Mouse (Mus musculus) ovary, postnatal 10 days (tissue): ENCODE results near the gene Col6a4.

Source experiments
- DNase-seq: peaks from one replicate; pipeline ENCODE4 v3.0.0; 2022; ENCODE audit warnings: low spot score

Gene Col6a4

DNA sequence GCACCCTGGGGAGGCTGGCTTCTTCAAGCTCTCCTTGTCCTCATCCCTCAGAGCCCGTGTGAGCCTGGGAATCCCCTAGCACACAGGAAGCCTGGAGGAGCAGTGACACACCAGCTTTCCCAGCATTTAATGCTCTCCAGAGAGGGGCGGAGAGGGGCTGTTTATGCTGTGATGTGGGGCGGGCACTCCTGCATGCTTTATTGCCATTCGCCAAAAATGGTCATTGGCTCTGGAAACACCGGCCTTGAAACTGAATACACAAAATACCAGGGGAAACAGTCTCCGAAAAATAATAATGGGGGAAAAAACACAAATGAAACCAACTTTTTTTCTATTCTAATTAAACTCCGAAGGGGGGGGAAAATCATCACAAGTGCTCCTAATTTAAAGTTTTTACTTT lies at the start of gene Col6a4:
Gene Col6a4, minus strand, starts transcription at position 101 of the 400 bp plus-strand sequence.
- DNase-seq: no peak

DNA sequence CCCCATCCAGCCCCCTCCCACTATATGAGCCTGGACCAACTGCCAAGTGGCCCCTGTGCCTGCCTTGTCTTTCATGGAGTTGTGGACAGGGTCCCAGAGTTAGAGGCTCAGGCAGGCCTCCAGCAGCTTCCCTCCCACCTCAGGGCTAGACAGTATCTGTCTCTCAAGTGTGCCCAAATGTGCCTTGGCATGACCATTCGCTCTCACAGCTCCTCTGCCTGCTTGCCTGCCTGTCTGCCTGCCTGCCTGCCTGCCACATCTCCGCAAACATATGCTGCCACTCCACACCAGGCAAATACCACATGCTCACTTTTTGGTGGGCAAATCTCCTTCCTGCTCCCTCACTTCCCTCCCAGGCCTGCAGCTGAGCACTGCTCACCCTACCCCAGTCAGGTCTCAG lies 49.0 kb upstream of the Col6a4 start:
- no peak for DNase-seq

DNA sequence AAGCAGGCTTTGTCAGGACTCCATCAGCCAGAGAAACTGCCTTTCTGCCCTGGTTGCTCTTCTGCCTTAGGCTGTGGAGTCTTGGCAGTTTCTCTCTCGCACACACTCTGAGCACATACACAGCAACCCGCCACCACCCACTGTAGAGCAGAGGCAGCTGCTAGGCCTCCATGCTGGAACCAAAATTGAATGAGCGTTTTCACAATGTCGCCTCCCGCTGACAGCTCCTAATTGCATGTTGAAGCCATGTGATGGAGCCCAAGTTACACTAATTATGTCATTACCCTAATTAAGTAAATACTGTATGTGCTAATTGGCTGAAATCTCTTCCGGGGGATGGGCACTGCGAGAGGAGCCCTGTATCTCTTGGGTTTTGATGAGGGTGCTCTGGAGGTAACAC lies 47.6 kb upstream of the Col6a4 start:
- DNase-seq: no peak

GRCm38 (mm10) chr9:106141955-106142354 lies 45.4 kb upstream of the Col6a4 start:
- no peak for DNase-seq

- no peak for DNase-seq
Measured at GRCm38 (mm10) chr9:106139763-106140162, 43.2 kb upstream of the Col6a4 start.

DNA sequence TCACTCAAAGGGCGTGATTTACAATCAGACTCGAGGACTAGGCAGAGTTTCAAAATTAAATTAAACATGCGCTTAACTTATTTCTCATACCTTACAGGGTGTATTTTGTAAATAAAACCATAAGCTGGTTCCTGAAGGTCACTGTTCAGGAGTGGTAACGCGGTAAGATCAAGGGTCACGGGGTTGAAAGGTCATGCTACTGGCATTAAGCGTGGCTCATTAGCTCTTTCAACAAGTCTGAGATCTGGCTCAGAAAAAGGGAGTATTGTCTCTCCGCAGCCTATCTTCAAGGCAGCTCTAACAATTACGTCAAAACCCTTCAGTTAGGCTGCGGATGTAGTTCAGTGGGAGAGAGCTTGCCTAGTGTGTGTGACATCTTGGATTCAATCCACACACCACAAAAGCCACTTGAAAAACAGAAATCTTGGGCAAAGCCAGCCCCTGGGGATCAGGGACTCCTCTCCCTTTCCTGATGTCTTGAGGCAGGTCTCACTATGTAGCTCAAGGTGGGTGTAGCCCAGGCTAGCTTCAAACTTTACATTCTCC lies 41.2 kb upstream of the Col6a4 start:
- DNase-seq: no peak

DNA sequence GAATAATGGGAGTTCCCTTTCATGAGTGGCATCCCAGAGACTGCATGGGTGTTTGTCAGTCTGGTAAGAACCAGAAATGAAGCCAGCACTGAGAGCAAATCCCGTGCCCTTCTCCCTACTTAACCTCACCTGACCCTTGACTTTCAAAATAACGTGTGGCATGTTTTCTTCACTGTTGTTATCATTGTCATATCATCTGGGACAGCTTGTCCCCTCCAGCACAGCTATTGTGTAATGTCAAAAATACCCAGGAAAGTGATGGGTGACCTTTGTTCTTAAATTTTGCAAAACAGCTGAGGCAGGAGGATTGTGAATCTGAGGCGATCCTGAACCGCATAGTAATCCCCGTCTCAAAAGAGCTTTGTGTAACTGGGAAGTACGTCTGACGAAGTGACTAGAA lies 33.7 kb upstream of the Col6a4 start:
- DNase-seq: no peak

DNA sequence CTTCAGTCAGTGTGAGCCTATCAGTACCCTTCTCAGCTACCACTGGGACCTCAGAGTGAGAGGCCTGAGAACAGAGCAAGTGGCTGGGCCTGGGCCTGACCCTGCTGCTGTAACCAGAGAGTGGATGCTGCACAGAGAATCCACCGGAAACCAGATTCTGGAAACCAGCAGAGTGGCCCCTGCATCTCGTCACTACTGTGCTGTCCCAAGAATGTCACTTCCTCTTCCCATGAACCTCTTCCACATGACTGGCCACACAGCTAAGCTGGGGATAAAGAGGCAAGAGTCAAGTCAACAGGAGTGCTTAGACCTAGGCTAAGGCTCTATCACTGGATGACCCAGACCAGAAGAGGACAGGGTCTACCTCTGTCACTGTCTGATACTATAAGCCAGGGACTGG lies 32.5 kb upstream of the Col6a4 start:
- DNase-seq: no peak

DNA sequence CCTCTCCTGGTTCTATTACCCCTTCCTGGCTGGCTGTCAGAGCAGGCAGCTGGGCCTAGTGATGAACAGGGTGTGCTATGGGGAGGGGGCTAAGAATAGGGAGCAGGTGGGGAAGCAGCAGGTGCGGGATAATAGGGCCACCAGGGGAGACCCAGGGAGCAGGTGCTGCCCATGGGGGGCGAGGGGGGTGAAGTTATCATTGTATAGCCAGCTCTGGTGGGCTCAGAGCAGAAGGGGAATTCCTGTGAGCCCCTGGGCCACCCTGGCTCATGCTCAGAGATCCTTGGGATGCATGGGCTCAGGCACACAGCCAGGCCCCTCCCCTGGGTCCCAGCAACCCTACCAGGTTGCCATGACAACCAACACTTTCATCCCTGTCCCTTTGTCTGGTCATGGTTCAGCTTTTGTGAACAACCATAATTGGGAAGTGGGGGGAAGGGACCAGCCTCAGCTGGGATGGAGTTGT lies 30.2 kb upstream of the Col6a4 start:
- no peak for DNase-seq

GRCm38 (mm10) chr9:106123599-106123998 lies 27.0 kb upstream of the Col6a4 start:
- DNase-seq: no peak

DNA sequence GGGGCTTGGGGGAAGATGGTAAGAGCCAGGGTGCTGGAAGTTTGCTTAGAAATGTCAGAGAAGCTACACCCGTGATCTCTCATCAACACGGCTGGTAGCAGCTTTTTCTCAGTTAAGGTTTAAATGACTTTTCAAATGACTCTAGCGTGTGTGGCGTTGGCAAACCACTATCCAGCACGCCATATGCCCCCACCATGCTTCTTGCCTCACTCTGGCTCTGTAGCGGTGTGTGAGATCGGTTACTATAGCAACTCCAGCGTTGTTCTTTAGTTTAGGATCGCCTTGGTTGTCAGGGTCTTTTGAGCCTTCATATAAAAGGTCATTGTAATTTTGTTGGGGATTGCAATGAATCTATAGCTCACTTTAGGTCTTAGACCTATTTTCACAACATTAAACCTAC lies 22.5 kb upstream of the Col6a4 start:
- no peak for DNase-seq

DNA sequence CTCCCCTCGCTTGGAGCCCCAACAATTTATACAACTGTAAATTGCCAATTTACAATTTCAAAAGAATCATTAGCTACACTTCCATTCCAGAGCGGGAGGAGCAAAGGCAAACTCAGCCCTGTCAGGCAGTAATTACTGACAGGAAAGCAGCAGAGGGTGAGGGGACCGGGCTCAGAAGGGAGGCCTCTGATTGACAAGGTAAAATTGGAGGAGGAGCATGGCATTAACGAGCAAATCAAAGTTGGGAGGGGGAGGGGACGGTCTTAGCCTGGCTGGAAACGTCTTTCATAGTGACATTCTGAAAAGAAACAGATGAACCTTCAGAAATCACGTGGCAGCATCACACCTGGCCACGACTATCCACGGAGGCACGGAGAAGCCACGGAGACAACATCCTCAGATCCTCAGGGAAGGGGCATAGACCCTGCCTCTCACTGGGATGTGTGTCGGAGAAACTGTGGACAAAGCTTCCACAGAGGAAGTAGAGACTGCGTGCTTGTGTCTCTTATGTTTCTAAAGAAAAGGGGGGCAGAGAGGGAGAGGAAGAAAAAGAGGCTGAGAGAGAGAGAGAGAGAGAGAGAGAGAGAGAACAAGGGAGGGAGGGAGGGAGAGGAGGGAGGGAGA lies 19.3 kb upstream of the Col6a4 start:
- DNase-seq: no peak

GRCm38 (mm10) chr9:106112770-106113423 lies 16.3 kb upstream of the Col6a4 start:
- DNase-seq: peak; percentile 53

- DNase-seq: no peak
Measured at GRCm38 (mm10) chr9:106106241-106106640, 9.7 kb upstream of the Col6a4 start.

DNA sequence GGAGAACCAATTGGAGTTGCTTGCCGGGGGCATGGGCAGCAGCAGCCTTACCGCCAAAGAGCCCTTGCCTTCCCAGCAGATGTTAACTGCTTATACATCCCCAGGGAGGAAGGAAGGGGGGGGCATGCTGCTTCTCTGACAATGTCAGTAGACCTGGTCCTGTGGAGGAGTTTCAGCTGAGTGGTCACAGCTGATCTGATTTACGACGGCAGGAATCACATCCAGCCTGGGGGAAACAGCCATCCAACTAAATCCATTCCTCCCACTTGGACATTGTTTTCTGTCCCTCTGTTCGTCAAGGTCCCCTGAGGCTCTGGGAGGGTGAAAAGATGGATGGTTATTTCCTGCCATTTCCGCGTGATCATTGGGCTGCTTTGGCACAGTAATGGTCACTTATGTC lies 7.8 kb upstream of the Col6a4 start:
- DNase-seq: no peak

DNA sequence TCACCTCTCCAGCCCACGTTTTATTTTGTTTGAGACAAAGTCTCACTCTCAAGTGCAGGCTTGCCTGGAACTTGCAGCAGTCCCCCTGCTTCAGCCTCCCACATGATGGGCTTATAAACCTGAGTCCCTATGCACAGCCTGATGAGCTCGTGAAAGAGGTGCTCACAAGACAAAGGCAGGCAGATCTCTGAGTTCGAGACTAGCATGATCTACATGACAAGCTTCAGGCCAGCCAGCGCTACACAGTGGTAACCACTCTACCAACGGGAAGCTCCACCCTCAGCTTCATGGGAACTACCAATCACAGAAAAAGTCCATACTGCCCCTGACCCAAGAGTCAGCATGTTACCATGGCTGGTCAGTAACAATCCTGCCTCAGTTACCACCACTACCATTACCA lies 4.6 kb upstream of the Col6a4 start:
- no peak for DNase-seq

- DNase-seq: no peak
Measured at GRCm38 (mm10) chr9:106100262-106100661, 3.7 kb upstream of the Col6a4 start.

- no peak for DNase-seq
Measured at GRCm38 (mm10) chr9:106099379-106100021, 2.9 kb upstream of the Col6a4 start.

GRCm38 (mm10) chr9:106081528-106081927 lies 15.1 kb downstream of the Col6a4 start:
- no peak for DNase-seq

DNA sequence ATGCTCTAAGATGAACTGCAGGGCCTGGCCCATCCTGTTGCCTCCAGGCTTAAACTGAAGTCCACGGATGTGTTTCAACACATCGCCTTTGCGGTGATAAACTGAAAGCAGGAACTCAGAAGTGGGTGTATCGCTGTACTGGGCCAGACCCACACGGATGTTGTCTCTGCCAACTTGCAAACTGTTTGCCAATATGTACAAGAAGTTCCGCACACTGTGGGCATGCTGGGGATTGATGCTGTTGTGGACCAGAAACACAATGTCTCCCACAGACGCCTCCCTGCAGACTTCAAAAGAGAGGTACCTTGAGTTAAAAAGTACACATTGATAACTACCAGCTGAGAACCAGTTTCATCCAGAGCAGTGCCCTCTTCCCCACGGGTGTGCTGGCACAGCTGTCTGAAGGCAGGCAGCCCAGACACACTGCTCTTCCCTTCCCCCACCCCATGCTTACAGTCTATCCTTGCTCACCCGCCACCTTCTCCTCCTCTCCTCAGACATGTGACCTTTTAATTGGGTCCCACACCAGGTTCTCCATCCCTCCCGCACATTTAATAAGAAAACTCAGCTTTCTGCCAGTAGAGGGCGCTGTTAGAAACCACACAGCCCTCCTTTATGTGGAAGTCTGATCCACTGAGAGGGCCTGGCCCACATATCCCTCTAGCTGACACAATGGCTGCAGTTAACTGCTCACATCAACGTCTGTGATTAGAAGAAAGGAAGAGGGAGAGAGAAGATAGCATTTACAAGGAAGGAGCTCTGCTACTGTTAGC lies 16.1 kb downstream of the Col6a4 start:
- DNase-seq: no peak

GRCm38 (mm10) chr9:106077953-106078352 lies 18.6 kb downstream of the Col6a4 start:
- DNase-seq: no peak

DNA sequence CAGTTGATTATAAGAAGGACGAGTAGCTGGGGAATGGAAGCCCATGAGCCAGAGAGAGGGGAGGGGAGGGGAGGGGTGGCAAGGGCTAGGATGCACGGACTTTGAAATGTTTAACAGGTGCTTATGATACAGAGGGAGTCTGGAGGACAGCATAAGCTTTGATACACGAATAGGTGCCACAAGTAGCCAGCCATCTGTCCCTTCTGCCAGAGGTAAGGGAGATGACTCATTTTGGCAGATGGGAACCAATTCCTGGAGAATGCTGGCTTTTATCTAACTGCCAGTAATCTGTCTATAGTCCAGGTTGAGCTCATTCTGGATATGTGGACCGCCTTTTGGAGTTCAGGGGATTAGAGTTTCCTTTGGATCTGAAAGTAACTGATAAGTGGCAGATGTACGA lies 20.3 kb downstream of the Col6a4 start:
- no peak for DNase-seq
